Mouse (Mus musculus) left cerebral cortex, postnatal 25 days (tissue): ENCODE results near the gene Col28a1. TPM values are rescaled to one million over a fixed set of nuclear protein-coding genes. Genes with fewer than 3 reads are reported as not detected.

Experiments
- DNase-seq, 2 experiments: peaks; one replicate each; pipeline ENCODE4 v3.0.0; 2022; ENCODE audit warnings: low spot score in 2 of 2, mixed read lengths in 1 of 2
- intact Hi-C: fragments of 180-260 bp; cut with DNase I; formaldehyde crosslinking; loops from one replicate; pipeline ENCODE4 v1.15.1; 2025
- total RNA-seq, 2 experiments: library from RNA; stranded (reverse); gene quantifications; 2 replicates each; pipeline ENCODE4 v1.2.3; 2021

Col28a1 gene
- total RNA-seq, result under 1 TPM; 0.60 to 0.76 TPM

DNA sequence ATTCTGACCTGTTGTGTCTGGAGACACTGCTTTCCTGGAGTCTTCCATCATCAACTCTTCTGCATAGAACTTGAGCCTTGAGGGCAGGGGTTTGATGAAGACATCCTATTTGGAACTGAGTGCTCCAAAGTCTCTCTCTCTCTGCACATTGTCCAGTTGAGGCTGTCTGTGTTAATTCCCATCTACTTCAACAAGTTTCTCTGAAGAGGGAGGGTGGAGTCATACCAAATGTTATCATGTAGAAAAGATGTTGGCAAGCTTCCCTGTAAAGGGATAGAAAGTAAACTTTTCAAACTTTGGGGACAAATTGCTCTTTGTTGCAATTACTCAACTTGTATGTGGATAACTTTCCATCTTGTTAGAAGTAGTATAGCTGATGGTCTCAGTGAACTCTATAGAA lies at the start of gene Col28a1:
Gene Col28a1 (minus strand): TSS at position 101 of the 400 bp plus-strand sequence.
- no peak for DNase-seq
- intact Hi-C loops, result loop anchor here (5.0 kb wide), 1 partner anchor 350 kb away; the partner anchor contains the start of gene C1galt1

DNA sequence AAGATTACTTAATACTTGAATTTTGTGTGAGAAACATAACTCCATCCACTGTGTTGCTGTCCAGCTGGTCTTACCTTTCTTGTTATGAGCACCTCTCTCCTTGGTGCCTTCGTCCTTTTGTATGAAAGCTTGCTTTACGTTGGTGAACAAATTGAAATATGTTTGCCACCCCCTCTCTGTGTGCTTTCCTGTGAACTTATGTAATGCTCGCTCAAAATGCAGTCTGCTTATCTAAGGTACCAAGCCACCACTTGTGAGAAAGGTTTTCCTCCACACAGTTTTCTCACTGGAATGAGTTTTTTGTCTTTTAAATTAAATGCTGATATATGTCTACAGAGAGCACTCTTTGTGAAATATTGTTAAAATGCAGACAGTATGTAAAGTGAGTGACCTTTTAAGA lies 36.2 kb upstream of the Col28a1 start:
- intact Hi-C loops, result no loop called here
- no peak for DNase-seq

GRCm38 (mm10) chr6:8227035-8227434 lies 34.6 kb upstream of the Col28a1 start:
- intact Hi-C loops, result no loop called here
- no peak for DNase-seq

DNA sequence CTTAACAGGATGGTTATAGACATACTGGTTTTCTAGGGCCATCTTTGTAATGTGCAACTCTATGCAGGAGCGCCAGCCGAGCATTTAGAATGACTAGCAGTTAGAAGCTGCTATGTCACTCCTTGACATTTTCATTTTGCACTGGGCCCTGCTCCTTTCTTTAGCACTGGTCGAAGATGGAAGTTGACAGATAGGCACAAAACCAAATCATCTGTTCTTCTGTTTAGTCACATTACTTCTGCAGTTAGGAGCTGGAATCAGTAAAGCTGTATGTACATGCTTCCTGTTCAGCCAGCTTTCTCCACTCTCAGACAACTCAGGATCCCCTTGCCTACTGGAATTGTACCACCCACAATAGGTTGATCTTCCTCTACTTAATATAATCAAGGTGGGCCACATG lies 18.2 kb upstream of the Col28a1 start:
- no peak for DNase-seq
- intact Hi-C loops, result no loop called here

DNA sequence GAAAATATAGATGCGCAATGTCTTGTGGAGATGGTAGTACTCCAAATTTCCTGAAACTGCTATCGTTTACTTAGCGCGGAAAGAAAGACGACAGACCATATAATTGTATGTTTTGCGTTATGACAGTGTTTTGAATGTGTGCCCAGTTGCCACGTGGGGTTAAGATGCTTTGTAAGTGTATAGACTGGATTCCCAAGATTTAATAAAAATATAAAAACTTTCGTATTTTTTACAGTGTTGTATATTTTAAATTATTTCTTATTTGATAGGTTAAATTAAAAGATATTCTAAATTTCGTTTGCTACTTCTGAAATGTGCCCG lies 17.4 kb upstream of the Col28a1 start:
- intact Hi-C loops, result no loop called here
- no peak for DNase-seq

DNA sequence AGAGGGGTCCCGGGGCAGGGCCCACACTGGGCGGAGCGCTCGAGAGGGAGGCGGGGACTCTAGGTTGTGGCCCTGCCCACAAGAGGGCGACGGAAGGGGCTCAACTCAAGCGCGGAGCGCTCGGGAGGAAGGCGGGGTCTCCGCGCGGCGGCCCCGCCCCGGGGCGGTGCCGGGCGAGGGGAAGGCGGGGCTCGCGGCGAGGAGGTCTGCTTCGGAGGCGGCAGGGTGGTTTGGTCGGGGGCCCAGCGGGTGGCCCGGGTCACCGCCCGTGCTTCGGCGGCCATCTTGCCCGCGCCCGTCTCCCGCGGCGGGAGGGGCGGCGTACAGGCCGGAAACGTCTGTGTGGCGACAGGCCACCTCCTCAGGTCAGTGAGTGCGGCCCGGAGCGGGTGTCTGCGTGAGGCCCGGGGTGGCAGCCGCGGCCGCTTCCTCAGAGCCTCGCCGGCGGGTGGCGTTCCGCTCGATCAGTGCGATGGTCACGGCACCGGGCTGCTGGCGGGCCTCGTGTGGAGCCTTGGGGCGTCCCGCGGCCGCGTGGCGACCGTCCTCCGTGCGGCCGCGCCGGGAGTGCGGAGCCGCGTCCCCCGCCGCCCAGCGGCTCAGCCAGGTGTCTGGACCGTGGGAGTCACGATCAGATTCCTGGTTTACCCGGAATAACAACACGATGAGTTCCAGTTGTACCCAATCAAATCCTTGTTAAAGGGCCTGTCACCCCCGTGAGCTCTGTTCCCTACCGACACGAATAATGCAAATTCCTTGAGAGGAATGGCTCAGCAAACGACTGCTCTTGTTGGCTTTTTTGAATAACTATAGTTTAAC lies 16.8 kb upstream of the Col28a1 start, which contains the start of gene Mios:
Gene Mios (plus strand): TSS at position 176 of the 819 bp plus-strand sequence.
- intact Hi-C loops, result no loop called here
- DNase-seq, result peak; percentile 82 to 85

- intact Hi-C loops, result loop anchor here (2.0 to 5.0 kb wide), 3 partner anchors 123 to 457 kb away; partner anchors contain the start of gene C1galt1
- DNase-seq, result no peak
Observed at GRCm38 (mm10) chr6:8189917-8190316, 2.5 kb downstream of the Col28a1 start.

DNA sequence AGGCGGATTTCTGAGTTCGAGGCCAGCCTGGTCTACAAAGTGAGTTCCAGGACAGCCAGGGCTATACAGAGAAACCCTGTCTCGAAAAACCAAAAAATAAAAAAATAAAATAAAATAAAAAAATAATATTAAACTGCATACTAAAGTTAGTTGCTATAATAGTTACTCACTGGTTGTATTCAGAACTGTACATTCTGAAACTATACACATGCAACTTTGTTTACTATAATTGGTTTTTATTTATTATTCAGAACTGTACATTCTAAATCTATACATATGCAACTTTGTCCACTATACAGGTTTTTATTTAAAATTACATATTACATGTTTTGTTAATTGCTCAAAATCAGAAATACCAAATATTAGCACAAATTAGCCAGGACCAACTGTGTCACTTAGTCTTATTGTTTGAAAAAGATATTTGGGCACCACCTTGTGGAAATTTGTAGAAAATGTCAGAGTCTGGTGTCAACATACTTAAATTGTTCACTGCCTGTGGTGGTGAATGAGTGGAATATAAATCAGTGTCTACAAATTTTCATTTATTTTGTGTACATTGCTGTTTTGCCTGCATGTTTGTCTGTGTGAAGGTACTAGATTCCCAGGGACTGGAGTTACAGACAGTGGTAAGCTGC lies 3.7 kb downstream of the Col28a1 start:
- peak; percentile 23 to 46 for DNase-seq
- intact Hi-C loops, result loop anchor here (2.0 kb wide), 2 partner anchors 122 to 456 kb away; no protein-coding TSS in a partner anchor

- DNase-seq, result peak; percentile 40 to 46
- intact Hi-C loops, result no loop called here
Observed at GRCm38 (mm10) chr6:8178397-8178941, 13.9 kb downstream of the Col28a1 start.

GRCm38 (mm10) chr6:8176116-8176515 lies 16.3 kb downstream of the Col28a1 start:
- intact Hi-C loops, result loop anchor here (1.0 kb wide), 1 partner anchor 50 kb away; no protein-coding TSS in a partner anchor
- peak in 1 of 2 experiments; percentile 62 for DNase-seq

GRCm38 (mm10) chr6:8175346-8175745 lies 17.1 kb downstream of the Col28a1 start:
- intact Hi-C loops, result no loop called here
- no peak for DNase-seq

DNA sequence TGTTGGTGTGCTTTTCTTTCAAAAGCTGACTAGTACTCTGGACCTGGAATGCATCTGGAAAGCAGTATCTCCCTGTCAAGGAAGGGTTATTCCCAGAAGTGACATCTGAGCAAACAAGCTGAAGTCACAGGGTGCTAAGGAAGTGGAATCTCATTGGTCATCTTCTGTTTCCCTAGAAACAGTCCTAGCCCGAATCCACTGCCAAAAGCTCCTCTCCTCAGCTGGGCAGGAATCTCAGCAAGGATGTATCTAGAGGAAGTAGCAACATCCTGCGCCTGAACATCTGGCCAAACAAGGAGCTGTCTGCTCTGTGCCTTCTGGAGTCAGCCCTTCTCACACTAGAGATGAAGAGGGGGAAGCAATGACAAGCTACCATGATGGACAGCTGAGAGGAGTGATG lies 18.4 kb downstream of the Col28a1 start:
- intact Hi-C loops, result no loop called here
- DNase-seq, result no peak

DNA sequence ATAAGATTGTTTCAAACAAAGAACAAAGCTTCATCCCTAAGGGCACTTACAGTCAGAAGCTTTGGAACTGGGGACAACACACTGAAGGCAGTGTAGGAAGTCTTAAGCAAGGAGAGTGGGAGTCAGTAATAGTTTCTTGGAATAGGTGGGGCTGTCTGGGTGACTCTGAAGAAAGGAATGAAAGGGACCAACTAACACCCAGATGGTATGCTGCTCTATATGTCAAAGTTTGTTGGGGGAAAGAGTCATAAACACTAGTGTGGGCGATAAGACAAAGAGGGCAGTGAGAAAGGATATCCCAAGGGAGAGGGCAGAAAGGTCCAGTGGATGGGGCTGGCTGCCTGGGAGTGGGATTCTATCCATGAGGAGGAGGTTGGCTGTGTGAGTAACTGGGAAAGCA lies 20.3 kb downstream of the Col28a1 start:
- DNase-seq, result no peak
- intact Hi-C loops, result no loop called here

- no peak for DNase-seq
- intact Hi-C loops, result no loop called here
Observed at GRCm38 (mm10) chr6:8164741-8165140, 27.7 kb downstream of the Col28a1 start.

GRCm38 (mm10) chr6:8160001-8160400 lies 32.4 kb downstream of the Col28a1 start:
- intact Hi-C loops, result no loop called here

DNA sequence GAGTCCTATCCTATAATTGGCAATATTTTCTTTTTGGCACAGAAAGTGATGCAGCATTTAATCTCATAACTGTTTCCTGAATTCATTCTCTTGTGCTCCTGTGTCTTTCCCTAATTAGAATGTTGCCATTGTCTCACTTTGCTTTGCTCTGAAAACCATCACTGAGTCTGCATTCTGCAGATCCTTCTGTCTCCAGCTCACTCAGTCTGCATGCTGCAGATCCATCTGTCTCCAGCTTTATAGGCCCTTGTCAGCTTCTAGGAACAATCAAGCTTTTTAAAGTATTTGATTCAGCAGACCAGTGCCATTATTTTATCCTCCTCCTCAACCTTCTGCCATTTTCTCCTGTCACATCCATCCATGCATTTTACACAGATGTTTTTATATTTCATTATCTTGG lies 35.3 kb downstream of the Col28a1 start:
- DNase-seq, result peak in 1 of 2 experiments; percentile 14
- intact Hi-C loops, result no loop called here

More at GRCm38 (mm10) chr6:8160001-8160400, 32.4 kb downstream of the Col28a1 start:
- DNase-seq, result no peak

GRCm38 (mm10) chr6:8152551-8153361 lies 39.7 kb downstream of the Col28a1 start:
- no peak for DNase-seq
- intact Hi-C loops, result no loop called here

- intact Hi-C loops, result no loop called here
- DNase-seq, result no peak
Observed at GRCm38 (mm10) chr6:8148916-8149315, 43.5 kb downstream of the Col28a1 start.

DNA sequence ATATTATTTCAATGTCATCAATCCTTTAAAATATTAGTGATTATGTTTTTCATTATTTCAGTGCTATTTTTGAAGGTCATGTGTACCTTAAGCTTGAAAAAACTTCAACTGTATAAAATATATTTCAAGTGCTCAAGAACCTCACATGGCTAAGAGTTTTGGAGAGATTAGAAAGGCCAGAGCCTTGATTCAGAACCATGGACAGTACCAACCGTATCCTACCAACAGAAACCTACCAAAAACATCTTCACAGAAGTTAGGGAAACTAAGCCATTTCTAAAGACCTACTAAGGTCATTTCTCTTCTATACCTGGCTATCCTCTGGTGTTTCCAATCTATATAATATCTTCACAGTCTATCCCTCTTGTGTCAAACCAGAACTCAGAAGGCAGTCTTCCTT lies 50.5 kb downstream of the Col28a1 start:
- intact Hi-C loops, result no loop called here
- no peak for DNase-seq

GRCm38 (mm10) chr6:8130149-8130548 lies 62.3 kb downstream of the Col28a1 start:
- intact Hi-C loops, result no loop called here
- no peak for DNase-seq
